Mouse (Mus musculus): ENCODE measurements at regions not wholly inside any gene's neighbourhood (a gene's known extent, or its start where the extent isn't known, plus 50 kb on each side); places are given as distances from the start of the nearest gene placed in this dataset.

- DNase-seq (ENCODE audit: low spot score in 2 of 2): no peak
Measured at GRCm38 (mm10) chr6:31261797-31262540, 136.6 kb upstream of the Mkln1 start.

- no peak for DNase-seq (ENCODE audit: low spot score in 2 of 2)
Measured at GRCm38 (mm10) chr6:31262651-31263050, 135.9 kb upstream of the Mkln1 start.

GRCm38 (mm10) chr6:31263821-31264220 lies 134.7 kb upstream of the Mkln1 start:
- DNase-seq (ENCODE audit: low spot score in 2 of 2): no peak

- no peak for DNase-seq (ENCODE audit: low spot score in 2 of 2)
Measured at GRCm38 (mm10) chr6:31266441-31267040, 132.0 kb upstream of the Mkln1 start.

- no peak for DNase-seq (ENCODE audit: low spot score in 2 of 2)
Measured at GRCm38 (mm10) chr6:31268057-31268456, 130.5 kb upstream of the Mkln1 start.

- DNase-seq (ENCODE audit: low spot score in 2 of 2): no peak
Measured at GRCm38 (mm10) chr6:31273816-31274215, 124.7 kb upstream of the Mkln1 start.

GRCm38 (mm10) chr6:31274236-31274635 lies 124.3 kb upstream of the Mkln1 start:
- DNase-seq (ENCODE audit: low spot score in 2 of 2): no peak

GRCm38 (mm10) chr6:31277792-31278191 lies 120.7 kb upstream of the Mkln1 start:
- peak; percentile 19 to 43 for DNase-seq (ENCODE audit: low spot score in 2 of 2)

GRCm38 (mm10) chr6:31283973-31284372 lies 114.6 kb upstream of the Mkln1 start:
- DNase-seq (ENCODE audit: low spot score in 2 of 2): no peak

GRCm38 (mm10) chr6:31284390-31284789 lies 114.1 kb upstream of the Mkln1 start:
- no peak for DNase-seq (ENCODE audit: low spot score in 2 of 2)

- peak in 1 of 2 experiments; percentile 30 for DNase-seq (ENCODE audit: low spot score in 2 of 2)
Measured at GRCm38 (mm10) chr6:31285064-31285463, 113.5 kb upstream of the Mkln1 start.

GRCm38 (mm10) chr6:31285981-31286737 lies 112.4 kb upstream of the Mkln1 start:
- no peak for DNase-seq (ENCODE audit: low spot score in 2 of 2)

- DNase-seq (ENCODE audit: low spot score in 2 of 2): no peak
Measured at GRCm38 (mm10) chr6:31287176-31287575, 111.4 kb upstream of the Mkln1 start.

GRCm38 (mm10) chr6:31287686-31288085 lies 110.8 kb upstream of the Mkln1 start:
- no peak for DNase-seq (ENCODE audit: low spot score in 2 of 2)

- DNase-seq (ENCODE audit: low spot score in 2 of 2): no peak
Measured at GRCm38 (mm10) chr6:31288421-31289233, 109.9 kb upstream of the Mkln1 start.

GRCm38 (mm10) chr6:31289234-31289486 lies 109.4 kb upstream of the Mkln1 start:
- no peak for DNase-seq (ENCODE audit: low spot score in 2 of 2)

- no peak for DNase-seq (ENCODE audit: low spot score in 2 of 2)
Measured at GRCm38 (mm10) chr6:31292081-31292480, 106.5 kb upstream of the Mkln1 start.

GRCm38 (mm10) chr6:31293008-31293407 lies 105.5 kb upstream of the Mkln1 start:
- DNase-seq (ENCODE audit: low spot score in 2 of 2): no peak

GRCm38 (mm10) chr6:31299395-31299794 lies 99.1 kb upstream of the Mkln1 start:
- no peak for DNase-seq (ENCODE audit: low spot score in 2 of 2)

GRCm38 (mm10) chr6:31305736-31306135 lies 92.8 kb upstream of the Mkln1 start:
- no peak for DNase-seq (ENCODE audit: low spot score in 2 of 2)

GRCm38 (mm10) chr6:31307047-31307633 lies 91.4 kb upstream of the Mkln1 start:
- no peak for DNase-seq (ENCODE audit: low spot score in 2 of 2)
